Mouse (Mus musculus) layer of hippocampus, adult 11-12 months (tissue): ENCODE data around the gene Olfr798.

ENCODE experiments used
- DNase-seq: peaks from one replicate; pipeline ENCODE4 v3.0.0; 2022; ENCODE audit warnings: low spot score

Olfr798 gene

DNA sequence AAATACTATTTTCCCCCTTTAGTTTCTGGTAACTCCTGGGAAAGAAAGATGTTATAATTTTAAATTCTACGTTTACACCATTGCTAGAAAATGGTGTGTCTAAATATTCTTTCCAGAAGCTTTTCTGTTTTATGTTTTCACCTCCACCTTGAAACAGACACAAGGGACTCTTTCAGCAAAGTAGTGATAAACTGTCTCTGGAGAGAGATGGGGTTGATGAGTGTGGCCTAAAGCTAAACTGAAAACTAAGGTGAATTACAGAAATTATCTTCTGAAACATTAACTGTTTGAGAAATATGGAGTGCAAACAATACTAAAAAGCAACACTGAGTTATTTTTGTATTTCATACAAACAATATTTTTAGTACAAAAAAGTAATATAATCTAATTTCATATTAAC is at the start of gene Olfr798:
TSS of gene Olfr798 (minus strand) at position 101 of the 400 bp plus-strand sequence.
- no peak for DNase-seq

DNA sequence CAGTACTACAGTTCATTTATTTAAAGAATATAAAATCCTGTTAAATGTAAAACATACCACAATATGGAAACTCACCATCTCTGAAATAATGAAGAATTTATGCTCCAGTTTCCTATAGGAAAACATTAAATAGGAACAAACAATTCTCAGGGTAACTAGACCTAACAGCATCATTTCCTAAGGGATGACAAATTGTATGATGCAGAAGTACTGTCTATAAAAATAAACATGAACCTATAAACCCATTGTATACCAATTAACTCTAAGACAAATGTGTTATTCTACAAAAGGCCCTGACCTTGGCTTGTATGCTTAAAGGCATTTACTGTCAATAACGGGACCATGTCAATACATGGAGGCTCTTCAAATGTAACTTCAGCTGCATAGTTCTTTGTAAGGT is 46.0 kb upstream of the Olfr798 start, which contains the start of gene Olfr801:
TSS of gene Olfr801 (minus strand) at position 101 of the 400 bp plus-strand sequence.
- no peak for DNase-seq

DNA sequence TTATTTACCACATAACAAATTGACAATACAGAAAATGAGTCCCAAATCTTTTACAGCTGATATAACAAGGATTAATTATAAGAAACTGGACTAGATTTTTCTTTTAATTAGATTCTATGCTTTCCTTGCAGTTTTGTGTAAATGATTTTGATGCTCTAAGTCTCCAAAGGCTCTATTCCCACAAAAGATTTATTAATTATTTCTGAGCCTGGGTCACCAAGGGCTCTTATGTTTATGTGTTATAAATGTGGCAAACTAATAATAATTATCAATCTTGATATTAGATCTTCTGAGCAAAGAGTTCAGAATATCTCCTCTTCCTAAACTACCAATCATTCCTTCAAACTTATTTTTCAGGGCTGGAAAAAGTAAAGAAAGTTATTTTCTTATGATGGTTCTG is 29.7 kb upstream of the Olfr798 start, which contains the start of gene Olfr800:
TSS of gene Olfr800 (plus strand) at position 301 of the 400 bp plus-strand sequence.
- no peak for DNase-seq

DNA sequence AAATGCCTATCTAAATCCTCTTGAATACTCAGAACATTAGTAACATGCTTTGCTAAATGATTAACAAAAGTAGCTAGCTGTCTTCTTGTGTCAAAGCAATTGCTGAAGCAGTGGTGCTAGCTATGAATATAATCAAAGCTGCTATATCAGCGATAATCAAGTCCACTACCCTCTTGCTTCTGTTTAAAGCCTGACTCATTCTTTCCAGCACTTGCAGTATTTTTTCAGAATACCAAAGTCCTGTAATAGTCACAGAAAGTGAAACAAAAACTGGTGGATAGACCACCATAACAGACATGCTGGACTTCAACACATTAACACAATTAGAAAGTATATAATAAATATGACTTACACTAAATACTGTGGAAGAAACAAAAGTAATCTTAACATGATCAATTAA is 24.0 kb upstream of the Olfr798 start:
- DNase-seq = no peak

DNA sequence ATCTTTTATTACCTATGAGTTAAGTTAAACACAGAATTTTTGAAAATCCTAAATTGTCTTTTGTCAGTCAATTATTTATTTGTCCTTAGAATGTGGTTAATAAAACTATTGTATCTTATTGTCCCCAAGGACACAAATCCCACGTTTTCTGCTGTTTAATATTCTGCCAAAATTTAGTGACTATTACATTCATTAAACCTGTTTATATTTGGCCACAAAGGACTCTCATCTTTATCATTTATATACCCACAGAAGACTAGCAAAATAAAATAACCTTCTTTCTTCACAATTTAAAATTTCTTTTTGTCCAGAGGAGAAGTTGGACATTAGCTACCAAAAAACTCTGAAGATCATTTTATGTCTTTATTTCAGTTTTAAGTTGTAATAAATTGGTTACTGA is 9.4 kb upstream of the Olfr798 start, which contains the start of gene Olfr799:
TSS of gene Olfr799 (plus strand) at position 301 of the 400 bp plus-strand sequence.
- no peak for DNase-seq

DNA sequence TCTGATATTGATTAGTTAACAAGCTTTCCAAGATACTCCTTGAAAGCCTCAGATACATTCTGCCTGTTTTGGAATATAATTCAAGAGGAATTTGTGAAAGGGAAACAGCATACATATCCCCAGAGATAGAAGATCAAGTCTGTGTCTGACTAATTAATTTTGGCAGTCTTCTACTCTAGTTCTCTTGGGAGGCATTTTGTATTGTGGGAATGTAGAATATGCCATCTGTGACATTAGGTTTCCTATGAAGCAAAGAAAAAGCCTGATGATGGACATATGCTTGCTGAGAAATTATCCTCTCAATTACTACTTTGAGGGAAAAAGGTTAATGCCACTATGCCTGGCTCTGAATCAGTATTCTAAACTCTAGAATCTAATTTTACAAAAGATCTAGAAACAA is 4.5 kb downstream of the Olfr798 start:
- DNase-seq = no peak

DNA sequence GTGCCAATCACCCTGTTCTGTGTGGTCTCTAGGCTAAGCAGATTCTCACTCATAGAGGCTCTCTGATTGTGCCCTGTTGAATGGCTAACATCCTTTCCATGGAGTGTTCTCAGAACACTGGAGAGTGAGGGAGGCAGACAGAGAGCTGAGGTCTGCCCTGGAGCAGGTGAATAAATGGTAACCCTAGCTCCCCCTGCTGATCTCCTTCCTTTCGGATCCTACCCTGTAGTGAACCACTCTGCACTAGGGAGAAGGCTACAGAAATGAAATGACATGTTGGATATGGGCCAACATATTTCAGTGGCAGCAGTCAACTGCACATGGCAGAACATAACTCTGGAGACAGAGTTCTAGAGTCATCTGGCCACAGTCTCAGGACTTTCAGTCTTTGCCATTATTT is 6.0 kb downstream of the Olfr798 start:
- no peak for DNase-seq

DNA sequence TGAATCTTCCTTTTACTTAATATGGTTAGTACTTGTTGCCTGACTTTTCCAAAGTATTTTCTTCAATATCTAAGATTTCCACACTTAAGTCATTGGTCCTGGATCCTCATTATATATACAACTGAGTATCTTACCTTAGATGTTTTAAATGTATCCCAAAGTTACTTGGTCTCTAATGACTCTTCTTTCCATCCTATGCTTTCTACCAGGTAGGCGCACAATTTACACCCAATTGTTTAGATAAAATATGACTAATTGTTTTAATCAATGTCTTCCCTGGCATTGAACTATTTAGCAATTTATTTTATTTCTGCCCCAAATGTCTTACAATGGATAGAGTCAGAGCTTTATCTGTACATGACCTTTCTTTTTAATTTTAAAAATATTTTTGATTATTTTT is 15.3 kb downstream of the Olfr798 start, which contains the start of gene Olfr796:
TSS of gene Olfr796 (minus strand) at position 101 of the 400 bp plus-strand sequence.
- DNase-seq = no peak

DNA sequence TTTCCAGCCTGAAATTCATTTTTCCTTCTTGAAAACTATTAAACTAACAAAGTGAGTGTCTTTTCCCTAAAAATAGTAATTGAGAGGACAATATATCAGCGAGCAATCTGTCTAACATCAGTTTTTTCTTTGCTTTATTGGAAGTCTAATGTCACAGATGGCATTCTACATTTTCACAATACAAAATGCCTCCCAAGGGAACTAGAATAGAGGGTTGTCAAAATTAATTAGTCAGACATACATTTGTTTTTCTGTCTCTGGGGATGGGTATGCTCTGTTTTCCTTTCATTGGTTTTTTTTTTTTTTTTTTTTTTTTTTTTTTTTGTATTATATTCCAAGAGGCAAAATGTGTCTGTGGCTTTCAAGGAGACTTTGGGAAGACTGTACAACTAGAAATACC is 50.7 kb downstream of the Olfr798 start:
- no peak for DNase-seq
